Mouse (Mus musculus) layer of hippocampus, adult 6 months (tissue): ENCODE results near the gene Dand5. TPM values are rescaled to one million over a fixed set of nuclear protein-coding genes. Genes with fewer than 3 reads are reported as not detected.

ENCODE experiments used
- long read RNA-seq, 2 experiments: library from polyadenylated mRNA; unstranded; transcript quantifications; one replicate each; pipeline ENCODE4 v2.0.0; 2019 to 2020
- microRNA-seq: library from miRNA; unstranded; fragments of <30 nt; microRNA quantifications from one replicate; pipeline ENCODE4 v1.2.0, GENCODE M21; 2020
- polyA plus RNA-seq: library from polyadenylated mRNA; unstranded; fragments of <200 nt; fragmentation: Nextera tagmentation; gene quantifications from 2 replicates; pipeline ENCODE4 v1.2.3, GENCODE M21; 2021

The Dand5 gene
- polyA plus RNA-seq: 14.6 and 16.6 TPM in 2 replicates
- long read RNA-seq, experiment 1, partial matches to known transcripts: 0 of 1 reads
- long read RNA-seq, experiment 1, other reads (novel, unspliced or antisense): 1 of 1 reads
- long read RNA-seq, experiment 2: 0 reads

DNA sequence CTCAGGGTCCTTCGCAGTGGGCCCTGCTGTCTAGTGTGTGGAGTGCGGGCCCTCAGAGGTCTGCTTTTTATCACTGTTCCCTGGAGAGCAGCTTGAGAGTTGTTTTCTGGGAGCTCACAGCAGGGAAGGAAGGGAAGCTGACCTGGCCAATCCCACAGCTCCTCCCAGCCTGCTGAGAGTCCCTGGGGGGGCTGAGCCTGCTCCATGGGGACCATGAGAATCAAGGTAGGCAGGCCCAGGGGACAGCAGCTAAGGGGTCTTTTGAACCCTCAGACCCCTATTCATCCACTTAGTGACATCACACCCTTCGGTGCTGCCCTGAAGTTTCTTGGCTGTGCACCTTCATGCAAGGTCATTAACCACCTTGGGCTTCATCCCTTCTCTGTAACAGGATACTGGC is at the start of gene Dand5:
Dand5 (minus strand) TSS at position 101 of the 400 bp plus-strand sequence.

DNA sequence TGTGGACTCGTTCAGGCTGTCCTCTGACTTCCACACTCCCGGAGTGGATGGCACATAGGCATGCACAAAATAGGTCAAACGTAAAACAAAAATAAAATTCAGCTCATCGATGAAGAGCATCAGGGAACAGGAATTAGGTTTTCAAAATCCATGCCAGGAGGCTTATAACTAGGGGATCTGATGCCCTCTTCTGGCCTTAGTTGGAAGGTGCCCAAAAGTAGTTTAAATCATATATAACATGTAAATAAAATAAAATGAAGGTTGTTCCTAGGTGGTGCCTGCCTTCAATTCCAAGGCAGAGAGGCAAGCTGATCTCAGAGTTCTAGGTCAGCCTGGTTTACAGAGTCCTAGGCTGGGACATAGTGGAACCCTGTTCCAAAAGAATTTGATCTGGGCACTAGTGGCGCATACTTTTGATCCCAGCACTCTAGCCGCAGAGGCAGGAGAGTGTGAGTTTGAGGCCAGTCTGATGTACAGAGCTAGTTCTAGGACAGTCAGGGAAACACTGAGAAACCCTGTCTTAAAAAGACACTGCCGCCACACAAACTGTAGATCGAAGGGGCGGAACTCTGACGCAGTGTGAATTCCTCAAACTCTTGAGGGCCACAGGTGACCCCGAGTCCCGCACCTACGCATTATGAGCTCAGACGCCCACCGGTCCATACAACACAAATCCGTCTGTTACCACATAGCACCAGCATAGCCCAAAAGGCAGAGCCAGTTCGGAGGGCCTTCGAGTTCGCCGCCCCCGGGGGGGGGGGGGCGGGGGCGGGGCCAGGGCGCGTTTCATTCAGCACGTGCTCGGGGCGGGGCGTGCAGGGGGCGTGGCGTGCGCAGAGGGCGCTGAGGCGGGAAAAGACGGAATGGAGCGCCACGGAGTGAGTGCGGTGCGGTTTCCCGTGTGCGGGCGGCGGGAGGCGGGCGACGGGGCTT is 49.0 kb upstream of the Dand5 start, which contains the start of gene Syce2:
Syce2 (plus strand) TSS at position 736 of the 933 bp plus-strand sequence.

DNA sequence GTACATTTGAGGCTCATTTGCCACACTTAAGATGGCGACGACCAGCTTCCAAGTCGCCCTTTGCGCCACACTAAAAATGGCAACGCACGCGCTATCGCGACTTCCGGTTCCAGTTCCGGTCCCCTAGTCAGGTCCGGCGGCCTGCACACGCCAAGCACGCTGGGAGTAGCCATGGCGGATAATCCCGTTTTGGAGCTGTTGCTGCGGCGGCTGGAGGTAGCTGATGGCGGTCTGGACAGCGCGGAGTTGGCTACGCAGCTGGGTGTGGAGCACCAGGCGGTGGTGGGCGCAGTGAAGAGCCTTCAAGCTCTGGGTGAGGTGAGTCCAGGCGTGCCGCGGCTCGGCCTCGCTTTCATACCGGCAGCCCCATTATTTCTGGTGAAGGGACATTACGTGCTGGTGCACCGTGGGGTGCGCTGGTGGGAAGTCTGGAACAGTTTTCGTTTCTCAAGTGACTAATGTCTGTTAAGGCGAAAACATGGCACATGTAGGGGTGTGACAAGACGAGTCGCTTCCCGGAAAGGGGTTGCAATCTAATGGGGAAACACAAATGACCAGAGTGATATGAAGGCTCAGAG is 34.3 kb upstream of the Dand5 start, which contains the start of gene Farsa:
Farsa (plus strand) TSS at position 126 of the 578 bp plus-strand sequence.

DNA sequence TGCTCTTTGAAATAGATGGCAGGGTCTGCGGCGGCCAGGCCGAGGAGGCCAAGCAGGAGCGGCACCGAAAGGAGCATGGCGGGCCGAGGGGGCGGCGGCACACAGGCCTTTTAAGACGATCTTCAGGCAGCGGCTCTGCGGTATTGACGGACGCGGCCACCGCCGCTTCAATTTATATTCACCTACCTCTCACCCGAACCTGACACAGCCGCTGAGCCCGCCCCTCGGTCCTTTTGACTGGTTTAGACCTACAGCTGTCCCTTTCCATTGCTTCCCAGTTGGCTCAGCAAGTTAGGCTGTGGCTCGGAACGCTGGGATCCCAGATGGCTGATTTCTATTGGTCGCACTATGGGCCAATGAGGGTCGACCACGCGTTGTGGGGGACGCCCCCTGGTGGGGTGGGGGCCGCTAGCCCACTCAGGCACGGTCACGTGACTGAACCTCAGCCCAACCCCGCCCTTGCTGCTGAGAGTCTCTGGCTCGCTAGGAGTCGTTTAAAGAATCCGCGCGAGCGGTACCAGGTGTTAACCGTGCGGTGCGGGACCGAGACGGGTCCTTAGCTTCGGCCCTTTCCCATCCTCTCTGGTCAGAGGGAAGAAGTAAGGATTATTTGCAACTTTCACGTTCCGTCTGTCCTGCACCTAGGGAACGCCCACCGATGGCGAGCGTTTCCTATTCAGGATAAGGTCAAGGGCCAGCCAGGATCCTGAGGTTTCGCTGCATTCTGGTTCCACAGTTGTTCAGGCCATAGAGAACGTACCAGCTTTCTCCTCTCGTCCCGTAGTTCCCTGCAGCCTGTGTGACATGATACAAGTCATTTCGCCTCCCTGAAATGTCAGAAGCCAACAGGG is 24.3 kb upstream of the Dand5 start, which contains the start of gene Calr:
Calr (minus strand) TSS at position 213 of the 851 bp plus-strand sequence.

DNA sequence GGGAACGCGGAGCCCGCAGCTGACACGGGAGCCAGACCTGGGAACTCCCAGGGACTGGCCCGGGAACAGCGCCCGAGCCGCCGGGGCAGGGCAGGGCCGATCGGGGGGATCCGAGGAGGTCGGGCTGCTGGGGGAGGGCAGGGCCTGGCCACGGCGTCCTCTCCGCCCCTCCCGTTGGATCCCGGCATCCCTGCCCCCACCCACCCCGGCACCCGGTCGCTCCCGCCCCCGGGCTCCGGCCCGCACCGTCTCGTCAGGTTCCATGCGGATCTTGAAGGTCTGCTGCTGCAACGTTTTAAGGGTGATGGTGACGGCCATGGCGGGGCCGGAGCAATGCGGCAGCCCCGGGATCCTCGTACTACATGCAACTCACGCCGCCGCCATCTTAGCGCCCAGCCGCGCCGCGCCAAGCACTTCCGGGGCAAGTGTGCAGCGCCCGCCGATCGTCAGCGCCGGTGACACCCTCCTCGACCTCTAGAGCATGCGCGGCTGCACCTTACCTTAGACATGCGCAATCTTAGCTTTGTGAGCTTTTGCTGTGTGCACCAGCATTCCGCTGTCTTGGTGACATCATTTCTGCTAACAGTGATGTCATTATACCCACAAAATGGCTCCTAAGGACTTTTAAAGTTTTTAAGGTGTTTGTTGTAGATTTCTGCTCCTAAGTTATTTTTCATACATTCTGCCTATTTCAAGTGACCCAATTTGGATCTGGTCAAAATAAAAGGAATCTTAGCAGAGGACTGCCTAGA is 17.8 kb upstream of the Dand5 start, which contains the start of gene Rad23a:
Rad23a (minus strand) TSS at position 418 of the 752 bp plus-strand sequence.

DNA sequence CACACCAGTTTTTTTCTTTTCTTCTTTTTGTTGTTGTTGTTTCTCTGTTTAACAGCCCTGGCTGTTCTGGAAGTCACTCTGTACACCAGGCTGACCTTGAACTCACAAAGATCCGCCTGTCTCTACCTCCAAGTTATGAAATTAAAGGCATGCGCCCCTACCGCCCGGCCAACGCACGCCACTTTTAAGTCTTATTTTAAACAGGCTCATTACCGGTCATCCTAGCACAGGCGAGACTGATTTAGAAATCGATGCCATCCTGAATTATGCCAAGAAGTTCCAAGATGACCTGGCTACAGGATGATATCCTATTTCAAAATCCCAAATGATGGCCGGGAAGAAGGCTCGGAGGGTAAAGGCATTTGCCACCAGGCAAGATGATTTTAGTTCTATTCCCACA is 8.9 kb upstream of the Dand5 start, which contains the start of gene Gadd45gip1:
Gadd45gip1 (plus strand) TSS at position 33 of the 400 bp plus-strand sequence.

DNA sequence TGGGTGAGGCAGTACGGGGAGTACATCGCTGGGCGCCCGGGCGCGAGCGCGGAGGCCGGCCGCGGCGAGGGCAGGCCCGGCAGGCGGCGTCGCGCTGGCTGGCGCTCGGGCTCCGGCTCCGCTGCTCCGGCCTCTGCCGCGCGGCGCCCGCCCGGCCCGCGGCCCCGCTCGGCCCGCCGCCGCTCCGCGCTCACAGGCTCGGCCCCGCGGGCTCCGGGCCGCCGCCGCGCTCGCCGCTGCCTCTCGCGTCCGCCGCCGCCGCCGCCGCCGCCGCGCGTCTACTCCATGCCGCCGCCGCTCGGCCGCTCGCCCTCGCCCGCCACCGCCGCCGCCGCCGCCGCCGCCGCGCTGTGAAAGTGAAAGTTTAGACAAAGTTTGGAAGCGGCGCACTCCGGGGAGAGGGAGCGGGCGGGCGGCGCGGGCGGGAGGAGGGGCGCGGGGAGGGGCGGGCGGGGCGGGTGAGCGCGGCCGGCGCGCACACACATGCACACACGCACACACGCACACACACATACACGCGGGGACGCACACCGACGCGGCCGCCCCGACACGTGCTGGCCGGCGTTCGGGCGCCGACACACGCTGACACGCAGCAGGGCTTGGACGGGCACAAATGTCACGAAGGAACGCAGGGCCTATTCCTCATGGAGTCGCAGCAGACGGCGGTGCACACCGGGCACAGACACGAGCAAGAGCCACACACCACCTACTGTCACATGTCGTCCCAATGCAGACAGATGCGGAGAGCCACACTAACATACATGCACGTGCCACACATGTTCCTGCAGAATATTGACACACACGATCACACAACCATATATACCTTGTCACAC is 22.4 kb downstream of the Dand5 start, which contains the start of gene Nfix:
Nfix (minus strand) TSS at position 346 of the 833 bp plus-strand sequence.

Small RNAs within 50 kb of the gene (microRNA-seq; reads per million reads assigned to microRNA genes)
- gene Mir7069: 9.0 reads per million, percentile 29 among the genes with 10 or more reads in this experiment

Other genes with a start within 250 kb of the Dand5 start
- 23.2 and 26.5 TPM in 2 replicates for gene Ier2, start 160.0 kb downstream of the Dand5 start, polyA plus RNA-seq
- 54.1 and 61.6 TPM in 2 replicates for gene Trmt1, start 136.5 kb downstream of the Dand5 start, polyA plus RNA-seq
- gene Nacc1, start 135.0 kb downstream of the Dand5 start, polyA plus RNA-seq: 6.5 and 6.8 TPM in 2 replicates
- gene Lyl1, start 121.4 kb downstream of the Dand5 start, polyA plus RNA-seq: 1.7 and 2.2 TPM in 2 replicates
- gene G430095P16Rik, start 99.8 kb downstream of the Dand5 start, polyA plus RNA-seq: 0.44 and 0.90 TPM in 2 replicates
- gene Nfix, start 22.5 kb downstream of the Dand5 start, polyA plus RNA-seq: 211 and 265 TPM in 2 replicates
- gene Gadd45gip1, start 8.7 kb upstream of the Dand5 start, polyA plus RNA-seq: 36.3 and 37.5 TPM in 2 replicates
- 132 and 159 TPM in 2 replicates for gene Rad23a, start 17.8 kb upstream of the Dand5 start, polyA plus RNA-seq
- 92.3 and 126 TPM in 2 replicates for gene Calr, start 24.1 kb upstream of the Dand5 start, polyA plus RNA-seq
- gene Farsa, start 34.2 kb upstream of the Dand5 start, polyA plus RNA-seq: 21.3 and 22.2 TPM in 2 replicates
- 18.5 and 21.1 TPM in 2 replicates for gene Syce2, start 49.3 kb upstream of the Dand5 start, polyA plus RNA-seq
- gene Gcdh, start 71.1 kb upstream of the Dand5 start, polyA plus RNA-seq: 22.7 and 24.2 TPM in 2 replicates
- 0.15 and 0.30 TPM in 2 replicates for gene Klf1, start 79.1 kb upstream of the Dand5 start, polyA plus RNA-seq
- gene Dnase2a, start 85.7 kb upstream of the Dand5 start, polyA plus RNA-seq: 4.5 and 6.6 TPM in 2 replicates
- 11.2 and 18.3 TPM in 2 replicates for gene Mast1, start 114.5 kb upstream of the Dand5 start, polyA plus RNA-seq
- gene Rtbdn, start 124.2 kb upstream of the Dand5 start, polyA plus RNA-seq: 0.15 TPM in 1 of 2 replicates, not detected in the other
- gene Gm49661, start 146.6 kb upstream of the Dand5 start, polyA plus RNA-seq: not detected in 2 replicates
- gene Prdx2, start 146.8 kb upstream of the Dand5 start, polyA plus RNA-seq: 688 and 751 TPM in 2 replicates
- 45.5 and 52.3 TPM in 2 replicates for gene Rnaseh2a, start 146.9 kb upstream of the Dand5 start, polyA plus RNA-seq
- 142 and 144 TPM in 2 replicates for gene Junb, start 155.9 kb upstream of the Dand5 start, polyA plus RNA-seq
- 5.0 and 6.2 TPM in 2 replicates for gene Hook2, start 167.8 kb upstream of the Dand5 start, polyA plus RNA-seq
- gene Best2, start 191.7 kb upstream of the Dand5 start, polyA plus RNA-seq: 0.09 TPM in 1 of 2 replicates, not detected in the other
- gene Asna1, start 202.5 kb upstream of the Dand5 start, polyA plus RNA-seq: 31.7 and 41.1 TPM in 2 replicates
- 71.1 and 83.3 TPM in 2 replicates for gene Trir, start 204.0 kb upstream of the Dand5 start, polyA plus RNA-seq
- 24.3 and 26.5 TPM in 2 replicates for gene Tnpo2, start 214.1 kb upstream of the Dand5 start, polyA plus RNA-seq
- 13.4 and 14.1 TPM in 2 replicates for gene Fbxw9, start 237.2 kb upstream of the Dand5 start, polyA plus RNA-seq
- gene Gm5741, start 245.2 kb upstream of the Dand5 start, polyA plus RNA-seq: not detected in 2 replicates
- gene Dhps, start 248.9 kb upstream of the Dand5 start, polyA plus RNA-seq: 63.7 and 73.4 TPM in 2 replicates